Mouse (Mus musculus) olfactory bulb, adult 2 months (tissue): Measurements from ENCODE around the gene Men1.

Source experiments
- CTCF ChIP-seq: fragments of 200-500 bp; IDR thresholded peaks from 2 replicates; pipeline ENCODE4 v1.5.1; 2012; ENCODE audit warnings: low read depth, mild to moderate bottlenecking, low read length, moderate library complexity; ENCODE audit not compliant: insufficient read depth
- POLR2A ChIP-seq: fragments of 200-500 bp; IDR thresholded peaks from 2 replicates; pipeline ENCODE4 v1.6.1; 2012; ENCODE audit warnings: mild to moderate bottlenecking, low read depth, low read length, moderate library complexity; ENCODE audit not compliant: insufficient read depth

DNA sequence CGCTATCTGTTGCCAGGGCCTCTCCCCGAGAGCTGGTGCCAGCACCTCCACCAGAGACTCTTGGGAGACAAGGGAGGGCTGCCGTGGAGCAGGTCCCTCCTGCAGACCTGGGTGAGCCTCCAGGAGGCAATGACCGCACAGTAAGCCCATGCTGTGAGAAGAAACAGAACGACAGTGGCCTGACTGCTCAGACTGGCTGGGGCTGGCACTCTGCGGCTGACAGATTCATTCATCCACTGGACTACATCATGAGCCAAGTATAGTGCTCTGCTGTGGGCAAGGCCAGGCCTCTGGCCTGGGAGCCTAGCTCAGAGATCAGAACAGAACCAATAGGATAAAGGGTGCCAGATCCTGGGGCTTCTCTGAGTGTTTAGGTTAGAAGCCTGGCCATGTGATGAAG, 30.9 kb upstream of the Men1 start:
- no peak for TF ChIP-seq CTCF
- no peak for TF ChIP-seq POLR2A
